Mouse (Mus musculus): ENCODE results near the gene Kit. TPM values are rescaled to one million over a fixed set of nuclear protein-coding genes. Genes with fewer than 3 reads are reported as not detected.

Gene Kit
- polyA plus RNA-seq, 1 experiment from 2014 or later: 9.3 TPM

DNA sequence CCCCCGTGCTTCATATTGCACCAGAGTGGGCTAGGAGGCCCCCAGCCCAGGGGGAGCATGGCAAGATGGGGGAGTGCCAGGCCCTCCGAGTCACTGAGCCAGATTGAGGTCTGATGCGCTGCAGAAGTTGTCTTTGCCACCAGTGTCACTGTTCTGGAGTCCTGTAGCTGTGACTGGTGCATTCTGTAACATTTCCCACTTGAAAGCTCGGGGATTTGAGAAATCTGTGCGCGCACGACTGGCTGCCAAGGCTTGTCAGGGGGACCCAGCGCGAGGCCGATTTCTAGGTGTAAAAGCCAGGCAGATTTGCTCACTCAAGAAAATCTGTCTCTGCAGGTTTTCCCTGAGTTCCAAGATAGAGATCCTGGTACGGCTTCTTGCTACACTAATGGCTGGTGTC is 16.9 kb downstream of the Kit start:
- no peak overlapping the region for H3K4me2 ChIP-seq
- no peak overlapping the region for H3K4me3 ChIP-seq
- no peak for ATAC-seq (replicated peaks; ENCODE audit: insufficient number of reproducible peaks, insufficient read depth, low FRiP score, low read depth)
- 83% methylated on average over 11 of the region's 11 CpGs for WGBS
- H3K9ac ChIP-seq: no peak overlapping the region
- no peaks in the 10 kb centered on the region for H3K27me3 ChIP-seq
- H3K36me3 ChIP-seq: no peaks in the 10 kb centered on the region
- no peak overlapping the region for H3K27ac ChIP-seq
- H3K4me1 ChIP-seq (replicated peaks): peaks cover 7% of the 10 kb centered on the region
- H3K9me3 ChIP-seq (replicated peaks): no peaks in the 10 kb centered on the region

DNA sequence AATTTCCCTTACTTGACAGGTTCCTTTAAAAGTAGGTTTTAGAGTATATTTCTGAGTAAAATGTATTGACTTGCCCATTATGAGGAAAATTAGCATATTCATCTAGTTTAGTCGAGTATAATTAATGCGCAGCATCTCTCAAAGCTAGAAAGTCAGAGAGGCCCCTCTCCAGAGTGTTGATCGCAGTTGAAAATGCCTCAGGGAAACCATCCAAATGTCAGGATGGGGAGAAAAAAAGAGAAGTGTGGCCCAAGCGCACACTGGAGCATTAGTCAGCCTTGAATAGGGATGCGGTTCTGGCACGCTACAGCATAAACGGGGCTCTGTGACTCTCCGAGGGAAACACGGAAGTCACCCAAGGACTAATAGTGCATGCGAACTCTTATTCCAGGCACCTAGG is 20.6 kb downstream of the Kit start:
- no peak for ATAC-seq (replicated peaks; ENCODE audit: insufficient number of reproducible peaks, insufficient read depth, low FRiP score, low read depth)
- 90% methylated on average over 10 of the region's 10 CpGs for WGBS
- no peaks in the 10 kb centered on the region for H3K9me3 ChIP-seq (replicated peaks)
- no peaks in the 10 kb centered on the region for H3K27me3 ChIP-seq
- no peak overlapping the region for H3K4me2 ChIP-seq
- H3K4me3 ChIP-seq: no peak overlapping the region
- H3K4me1 ChIP-seq (replicated peaks): peaks cover 11% of the 10 kb centered on the region
- H3K27ac ChIP-seq: no peak overlapping the region
- H3K9ac ChIP-seq: no peak overlapping the region
- H3K36me3 ChIP-seq: no peaks in the 10 kb centered on the region

DNA sequence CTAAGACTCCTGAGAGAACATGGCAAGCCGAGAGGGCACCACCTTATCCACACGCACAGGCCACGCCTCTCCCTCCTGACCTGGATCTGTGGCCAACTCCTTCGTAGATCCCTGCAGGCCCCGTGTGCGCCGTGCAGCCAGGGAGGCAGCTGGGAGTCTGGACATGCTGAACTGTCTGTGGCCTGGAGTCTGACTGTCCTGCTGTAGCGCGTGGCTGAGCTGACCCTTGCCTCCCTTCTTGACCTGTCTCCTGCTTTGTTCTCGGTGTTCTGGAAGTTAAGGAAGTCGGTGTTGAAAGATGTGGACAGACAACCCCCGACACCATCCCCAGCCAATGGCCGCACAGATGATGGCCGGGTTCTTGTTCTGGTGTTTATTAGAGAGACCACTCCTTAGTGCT is 21.5 kb downstream of the Kit start:
- H3K4me1 ChIP-seq (replicated peaks): peaks cover 11% of the 10 kb centered on the region
- no peaks in the 10 kb centered on the region for H3K27me3 ChIP-seq
- no peak overlapping the region for H3K9ac ChIP-seq
- peak overlapping the region; percentile 2; the same call in 1 of the 2 replicates for H3K27ac ChIP-seq
- no peaks in the 10 kb centered on the region for H3K36me3 ChIP-seq
- peak; percentile 78 for ATAC-seq (replicated peaks; ENCODE audit: insufficient number of reproducible peaks, insufficient read depth, low FRiP score, low read depth)
- no peaks in the 10 kb centered on the region for H3K9me3 ChIP-seq (replicated peaks)
- WGBS: 23% methylated on average over 14 of the region's 14 CpGs
- no peak overlapping the region for H3K4me3 ChIP-seq
- peak overlapping the region; percentile 17 for H3K4me2 ChIP-seq

DNA sequence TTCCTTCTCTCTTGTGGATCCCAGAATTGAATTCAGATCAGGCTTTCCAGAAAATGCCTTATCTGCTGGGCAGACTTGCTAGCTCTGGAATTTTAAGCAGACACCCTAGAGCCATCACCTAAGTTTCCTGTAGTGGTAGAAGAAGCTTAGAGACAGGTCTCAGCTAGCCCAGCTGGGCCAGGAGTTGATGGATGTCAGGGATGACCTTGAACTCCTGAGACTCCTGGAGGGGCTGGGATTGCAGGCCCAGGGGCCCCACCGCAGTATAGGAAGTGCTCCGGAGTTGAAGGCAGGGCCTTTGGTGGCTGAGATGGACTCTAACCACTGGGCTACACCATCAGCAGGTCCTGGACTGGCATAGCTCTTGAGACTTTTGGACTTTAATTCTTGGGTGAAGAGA is 22.6 kb downstream of the Kit start:
- no peaks in the 10 kb centered on the region for H3K36me3 ChIP-seq
- ATAC-seq (replicated peaks; ENCODE audit: insufficient number of reproducible peaks, insufficient read depth, low FRiP score, low read depth): no peak
- WGBS: 57% methylated on average over 2 of the region's 2 CpGs
- no peak overlapping the region for H3K4me2 ChIP-seq
- peaks cover 11% of the 10 kb centered on the region for H3K4me1 ChIP-seq (replicated peaks)
- no peaks in the 10 kb centered on the region for H3K27me3 ChIP-seq
- no peak overlapping the region for H3K27ac ChIP-seq
- no peak overlapping the region for H3K4me3 ChIP-seq
- H3K9me3 ChIP-seq (replicated peaks): no peaks in the 10 kb centered on the region
- H3K9ac ChIP-seq: no peak overlapping the region

DNA sequence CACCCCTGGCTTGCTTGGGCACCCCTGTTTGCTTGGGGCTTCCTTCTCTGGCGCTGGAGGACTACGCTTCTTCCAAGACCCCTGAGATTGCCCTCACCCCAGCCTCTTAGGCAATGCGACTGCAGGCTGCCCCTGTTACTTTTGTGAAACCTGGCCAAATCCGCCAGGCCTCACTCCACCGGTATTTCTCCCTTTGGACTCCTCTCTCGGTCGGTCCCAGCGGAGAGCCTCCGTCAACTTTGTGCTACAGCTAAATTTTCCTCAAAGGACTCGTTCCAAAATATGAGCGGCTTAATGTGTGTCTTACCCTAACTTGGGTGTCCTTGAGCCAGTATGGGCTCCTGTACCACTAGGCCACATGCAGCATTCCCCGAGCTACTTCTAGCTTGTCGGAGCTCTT is 23.8 kb downstream of the Kit start:
- Histone ChIP-seq H3K4me3 (no peak overlapping the region), H3K9ac (no peak overlapping the region), H3K27me3 (no peaks in the 10 kb centered on the region), H3K4me1 (replicated peaks) (peaks cover 11% of the 10 kb centered on the region), H3K9me3 (replicated peaks) (no peaks in the 10 kb centered on the region), H3K4me2 (no peak overlapping the region), H3K27ac (no peak overlapping the region), H3K36me3 (no peaks in the 10 kb centered on the region)
- ATAC-seq (replicated peaks; ENCODE audit: insufficient number of reproducible peaks, insufficient read depth, low FRiP score, low read depth): no peak
- WGBS: 91% methylated on average over 13 of the region's 13 CpGs

DNA sequence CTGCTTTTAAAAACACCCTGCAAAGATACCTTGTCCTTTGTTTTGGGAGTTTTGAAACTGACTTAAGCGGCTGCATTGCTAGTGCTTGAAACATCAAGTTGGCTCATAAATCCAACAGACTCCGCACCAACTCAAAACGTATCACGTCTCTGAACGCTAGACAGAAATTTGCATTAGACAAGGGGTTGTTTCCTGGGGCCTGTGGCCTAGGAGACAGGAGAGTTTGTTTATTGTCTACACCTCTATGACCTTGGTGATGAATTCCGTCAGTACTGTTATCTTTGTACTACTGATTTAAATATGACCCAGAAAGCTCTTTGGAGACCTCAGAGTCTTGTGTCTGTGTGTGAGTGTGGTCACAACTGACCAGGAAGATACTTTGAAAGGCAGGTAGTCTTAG is 25.3 kb downstream of the Kit start:
- Histone ChIP-seq H3K9me3 (replicated peaks) (no peaks in the 10 kb centered on the region), H3K36me3 (no peaks in the 10 kb centered on the region), H3K4me2 (no peak overlapping the region), H3K27me3 (no peaks in the 10 kb centered on the region), H3K9ac (no peak overlapping the region), H3K27ac (no peak overlapping the region), H3K4me3 (no peak overlapping the region), H3K4me1 (replicated peaks) (peaks cover 11% of the 10 kb centered on the region)
- WGBS: 55% methylated on average over 6 of the region's 6 CpGs
- ATAC-seq (replicated peaks; ENCODE audit: insufficient number of reproducible peaks, insufficient read depth, low FRiP score, low read depth): no peak

DNA sequence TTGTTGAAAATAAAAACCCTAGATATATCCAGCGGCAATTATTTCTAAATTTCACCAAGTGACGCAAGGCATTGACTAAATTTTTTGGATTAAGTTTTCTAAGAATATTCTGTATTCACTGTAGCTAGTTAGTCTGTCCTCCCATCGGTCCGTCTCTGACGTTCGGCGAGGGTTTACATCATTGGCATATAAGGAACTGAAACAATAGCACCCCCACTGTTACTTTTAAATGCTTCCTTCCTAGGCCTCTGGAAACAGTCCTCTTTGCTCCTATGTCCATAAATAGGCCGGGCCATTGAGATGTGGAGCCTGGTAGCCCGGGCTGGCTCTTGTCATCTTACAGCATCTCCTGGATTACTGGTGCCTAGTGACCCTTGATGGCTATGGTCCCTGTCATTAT is 29.5 kb downstream of the Kit start:
- Histone ChIP-seq H3K36me3 (no peaks in the 10 kb centered on the region), H3K9ac (no peak overlapping the region), H3K27me3 (no peaks in the 10 kb centered on the region), H3K4me1 (replicated peaks) (peaks cover 19% of the 10 kb centered on the region), H3K4me2 (no peak overlapping the region), H3K9me3 (replicated peaks) (no peaks in the 10 kb centered on the region), H3K4me3 (no peak overlapping the region), H3K27ac (no peak overlapping the region)
- 62% methylated on average over 9 of the region's 9 CpGs for WGBS
- ATAC-seq (replicated peaks; ENCODE audit: insufficient number of reproducible peaks, insufficient read depth, low FRiP score, low read depth): no peak

DNA sequence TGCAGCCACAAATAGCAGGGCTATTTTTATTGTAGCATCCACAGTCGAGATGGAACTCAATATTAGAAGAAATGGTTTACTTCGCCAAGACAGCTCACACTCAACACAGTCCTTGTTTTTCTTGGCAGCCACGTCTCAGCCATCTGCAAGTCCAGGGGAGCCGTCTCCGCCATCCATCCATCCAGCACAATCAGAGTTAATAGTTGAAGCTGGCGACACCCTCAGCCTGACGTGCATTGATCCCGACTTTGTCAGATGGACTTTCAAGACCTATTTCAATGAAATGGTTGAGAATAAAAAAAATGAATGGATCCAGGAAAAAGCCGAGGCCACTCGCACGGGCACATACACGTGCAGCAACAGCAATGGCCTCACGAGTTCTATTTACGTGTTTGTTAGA is 32.2 kb downstream of the Kit start:
- no peak for ATAC-seq (replicated peaks; ENCODE audit: insufficient number of reproducible peaks, insufficient read depth, low FRiP score, low read depth)

DNA sequence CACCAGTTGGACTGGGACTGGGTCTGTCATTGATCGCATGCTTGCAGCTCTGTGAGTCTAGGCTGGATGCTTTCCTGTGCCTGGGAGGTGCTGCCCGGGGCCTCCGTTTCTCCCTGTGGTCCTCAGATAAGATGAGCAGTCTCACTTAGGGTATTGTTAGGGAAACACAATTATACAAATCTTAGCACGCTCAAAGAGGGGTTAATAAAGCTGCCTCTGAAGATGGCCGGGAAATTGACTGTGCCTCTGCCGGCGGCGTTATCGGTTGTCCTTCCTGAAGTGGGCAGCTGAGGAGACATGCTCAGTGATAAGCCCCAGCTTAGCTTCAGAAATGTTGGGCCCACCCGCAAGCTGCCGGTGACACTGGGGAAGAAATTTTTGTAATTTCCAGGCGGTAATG is 33.3 kb downstream of the Kit start:
- WGBS: 24% methylated on average over 12 of the region's 12 CpGs
- Histone ChIP-seq H3K27ac (no peak overlapping the region), H3K4me1 (replicated peaks) (peaks cover 16% of the 10 kb centered on the region), H3K27me3 (no peaks in the 10 kb centered on the region), H3K4me3 (no peak overlapping the region), H3K9ac (no peak overlapping the region), H3K4me2 (peak overlapping the region; percentile 42), H3K9me3 (replicated peaks) (no peaks in the 10 kb centered on the region), H3K36me3 (no peaks in the 10 kb centered on the region)
- no peak for ATAC-seq (replicated peaks; ENCODE audit: insufficient number of reproducible peaks, insufficient read depth, low FRiP score, low read depth)

More for the DNA sequence above, 32.2 kb downstream of the Kit start:
- H3K9ac ChIP-seq: no peak overlapping the region
- 66% methylated on average over 14 of the region's 14 CpGs for WGBS
- H3K4me1 ChIP-seq (replicated peaks): peaks cover 16% of the 10 kb centered on the region
- H3K27ac ChIP-seq: no peak overlapping the region
- H3K4me3 ChIP-seq: no peak overlapping the region
- no peaks in the 10 kb centered on the region for H3K27me3 ChIP-seq
- H3K36me3 ChIP-seq: no peaks in the 10 kb centered on the region
- no peaks in the 10 kb centered on the region for H3K9me3 ChIP-seq (replicated peaks)
- H3K4me2 ChIP-seq: no peak overlapping the region

DNA sequence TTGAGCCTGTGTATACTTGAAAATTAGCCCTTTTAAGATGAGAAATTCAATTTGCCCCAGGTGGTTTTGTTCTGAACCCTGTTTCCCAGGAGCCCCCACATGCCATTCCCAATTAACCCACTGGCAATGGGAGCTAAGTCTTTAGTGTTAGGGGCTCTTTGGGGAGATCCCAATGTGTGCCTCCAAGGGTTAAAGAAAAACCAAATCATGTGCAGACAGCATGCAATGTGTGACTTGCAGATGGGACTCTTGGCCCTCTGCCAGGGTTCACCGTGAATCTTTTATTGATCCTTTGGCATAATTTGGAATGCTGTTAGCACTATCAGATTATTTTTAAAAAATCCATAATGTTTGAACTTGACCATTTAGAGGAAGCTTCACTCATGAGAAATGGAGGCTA is 37.7 kb downstream of the Kit start:
- no peak for ATAC-seq (replicated peaks; ENCODE audit: insufficient number of reproducible peaks, insufficient read depth, low FRiP score, low read depth)
- Histone ChIP-seq H3K36me3 (no peaks in the 10 kb centered on the region), H3K4me3 (no peak overlapping the region), H3K27ac (no peak overlapping the region), H3K4me2 (no peak overlapping the region), H3K4me1 (replicated peaks) (peaks cover 10% of the 10 kb centered on the region), H3K27me3 (no peaks in the 10 kb centered on the region), H3K9me3 (replicated peaks) (no peaks in the 10 kb centered on the region), H3K9ac (no peak overlapping the region)
- 70% methylated on average over 1 of the region's 1 CpGs for WGBS

DNA sequence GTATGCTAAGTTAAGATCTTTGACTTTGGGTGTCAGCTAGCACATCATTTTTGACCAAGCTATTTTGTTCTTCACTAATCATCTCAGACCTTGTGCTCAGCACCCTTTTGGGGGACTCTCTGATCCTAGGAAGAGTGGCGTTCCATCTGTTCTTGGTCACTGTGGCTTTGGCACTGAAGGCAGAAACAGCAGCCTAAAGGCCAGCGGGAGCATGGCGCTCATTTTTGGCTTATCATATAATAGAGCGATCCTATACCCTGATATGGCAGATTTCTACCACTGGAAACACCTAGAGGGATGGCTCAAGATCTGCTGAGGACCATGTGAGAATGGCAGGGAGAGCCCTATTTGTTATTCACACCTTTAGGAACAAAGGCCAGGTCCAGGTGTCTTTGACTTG is 38.2 kb downstream of the Kit start:
- Histone ChIP-seq H3K36me3 (no peaks in the 10 kb centered on the region), H3K4me2 (no peak overlapping the region), H3K27me3 (no peaks in the 10 kb centered on the region), H3K9me3 (replicated peaks) (no peaks in the 10 kb centered on the region), H3K4me1 (replicated peaks) (peaks cover 5% of the 10 kb centered on the region), H3K4me3 (no peak overlapping the region), H3K27ac (no peak overlapping the region), H3K9ac (no peak overlapping the region)
- no peak for ATAC-seq (replicated peaks; ENCODE audit: insufficient number of reproducible peaks, insufficient read depth, low FRiP score, low read depth)
- WGBS: 93% methylated on average over 4 of the region's 4 CpGs

DNA sequence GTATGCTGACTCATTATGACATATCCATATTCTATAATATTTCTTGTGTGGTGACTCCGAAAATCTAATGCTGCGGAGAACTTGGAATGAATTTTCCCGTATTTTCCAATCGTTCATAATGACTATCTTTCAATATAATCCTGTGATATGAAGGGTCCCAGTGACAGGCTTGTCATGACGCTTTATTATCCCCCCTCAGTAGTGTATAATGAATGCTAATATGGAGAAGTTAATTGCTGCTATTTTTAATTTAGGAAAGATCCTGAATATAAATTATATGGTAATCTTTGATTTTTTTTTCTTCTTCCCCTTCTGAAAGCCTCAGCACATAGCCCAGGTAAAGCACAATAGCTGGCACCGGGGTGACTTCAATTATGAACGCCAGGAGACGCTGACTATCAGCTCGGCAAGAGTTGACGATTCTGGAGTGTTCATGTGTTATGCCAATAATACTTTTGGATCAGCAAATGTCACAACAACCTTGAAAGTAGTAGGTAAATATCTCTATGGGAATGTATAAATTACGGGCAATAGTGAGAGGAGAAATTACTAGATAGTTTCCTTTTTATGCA is 40.4 kb downstream of the Kit start:
- no peak overlapping the region for H3K4me2 ChIP-seq
- no peak overlapping the region for H3K27ac ChIP-seq
- no peak for ATAC-seq (replicated peaks; ENCODE audit: insufficient number of reproducible peaks, insufficient read depth, low FRiP score, low read depth)
- H3K4me3 ChIP-seq: no peak overlapping the region
- no peak overlapping the region for H3K9ac ChIP-seq
- H3K4me1 ChIP-seq (replicated peaks): no peaks in the 10 kb centered on the region; the same call in 1 of the 2 replicates
- no peaks in the 10 kb centered on the region for H3K27me3 ChIP-seq
- WGBS: 90% methylated on average over 11 of the region's 11 CpGs
- no peaks in the 10 kb centered on the region for H3K36me3 ChIP-seq
- no peaks in the 10 kb centered on the region for H3K9me3 ChIP-seq (replicated peaks)
